Mouse (Mus musculus): ENCODE measurements around the gene Gm12184. TPM values are rescaled to one million over a fixed set of nuclear protein-coding genes. Genes with fewer than 3 reads are reported as not detected.
"Not testable (repeated sequence)": the region's sequence is repeated elsewhere in the genome, so short reads cannot be mapped to it uniquely, and the experiment has no call there.

Gene Gm12184
- total RNA-seq, 2 experiments from 2014 or later = 0.38 to 1.1 TPM

GRCm38 (mm10) chr11:48824311-48824830 is 2.1 kb downstream of the Gm12184 start:
- DNase-seq (ENCODE audit: low spot score in 2 of 2) = no peak

GRCm38 (mm10) chr11:48823536-48823972 is 2.9 kb downstream of the Gm12184 start:
- DNase-seq (ENCODE audit: low spot score in 2 of 2) = peak in 1 of 2 experiments; percentile 72

GRCm38 (mm10) chr11:48822768-48823512 is 3.5 kb downstream of the Gm12184 start:
- DNase-seq (ENCODE audit: low spot score in 2 of 2) = no peak

- not testable (repeated sequence) for DNase-seq (ENCODE audit: low spot score in 2 of 2)
These were observed 5.2 kb downstream of the Gm12184 start for GRCm38 (mm10) chr11:48821299-48821698.

- DNase-seq (ENCODE audit: low spot score in 2 of 2) = no peak
These were observed 6.2 kb downstream of the Gm12184 start for GRCm38 (mm10) chr11:48820308-48820674.

GRCm38 (mm10) chr11:48819614-48820307 is 6.7 kb downstream of the Gm12184 start:
- DNase-seq (ENCODE audit: low spot score in 2 of 2) = no peak

- DNase-seq (ENCODE audit: low spot score in 2 of 2) = peak; percentile 82 to 96
These were observed 8.1 kb downstream of the Gm12184 start for GRCm38 (mm10) chr11:48818346-48818745.

- no peak for DNase-seq (ENCODE audit: low spot score in 2 of 2)
These were observed 8.7 kb downstream of the Gm12184 start for GRCm38 (mm10) chr11:48817794-48818193.

- DNase-seq (ENCODE audit: low spot score in 2 of 2) = peak; percentile 98 to 99
These were observed 9.4 kb downstream of the Gm12184 start, which contains the start of gene Trim41 for GRCm38 (mm10) chr11:48816800-48817665. Gene Trim41, minus strand, starts transcription at chr11:48817353.

GRCm38 (mm10) chr11:48816281-48816781 is 10.1 kb downstream of the Gm12184 start:
- peak in 1 of 2 experiments; percentile 27 for DNase-seq (ENCODE audit: low spot score in 2 of 2)

GRCm38 (mm10) chr11:48815851-48816250 is 10.6 kb downstream of the Gm12184 start:
- no peak for DNase-seq (ENCODE audit: low spot score in 2 of 2)

- no peak for DNase-seq (ENCODE audit: low spot score in 2 of 2)
These were observed 12.7 kb downstream of the Gm12184 start for GRCm38 (mm10) chr11:48813782-48814181.

GRCm38 (mm10) chr11:48810142-48810541 is 16.3 kb downstream of the Gm12184 start:
- no peak for DNase-seq (ENCODE audit: low spot score in 2 of 2)

- DNase-seq (ENCODE audit: low spot score in 2 of 2) = no peak
These were observed 17.0 kb downstream of the Gm12184 start for GRCm38 (mm10) chr11:48809434-48809830.

- DNase-seq (ENCODE audit: low spot score in 2 of 2) = no peak
These were observed 17.6 kb downstream of the Gm12184 start for GRCm38 (mm10) chr11:48808737-48809433.

- DNase-seq (ENCODE audit: low spot score in 2 of 2) = no peak
These were observed 18.2 kb downstream of the Gm12184 start for GRCm38 (mm10) chr11:48808304-48808646.

GRCm38 (mm10) chr11:48807563-48808303 is 18.7 kb downstream of the Gm12184 start:
- no peak for DNase-seq (ENCODE audit: low spot score in 2 of 2)

GRCm38 (mm10) chr11:48806856-48807562 is 19.4 kb downstream of the Gm12184 start:
- DNase-seq (ENCODE audit: low spot score in 2 of 2) = peak in 1 of 2 experiments; percentile 77

- no peak for DNase-seq (ENCODE audit: low spot score in 2 of 2)
These were observed 21.5 kb downstream of the Gm12184 start for GRCm38 (mm10) chr11:48804922-48805321.

Measured in layer of hippocampus, adult 18-20 months (tissue).